Mouse (Mus musculus) embryonic fibroblast, embryonic 13.5 days (primary cell): Measurements from ENCODE around the gene Pla2g1b.

Experiments used
- CTCF ChIP-seq: IDR thresholded peaks from 2 replicates; pipeline ENCODE4 v1.5.1; 2011; ENCODE audit warnings: mild to moderate bottlenecking, control low read depth, low read length, moderate library complexity, borderline replicate concordance; ENCODE audit not compliant: insufficient read depth
- POLR2A ChIP-seq: IDR thresholded peaks from 2 replicates; pipeline ENCODE4 v1.6.1; 2011; ENCODE audit warnings: low read depth, mild to moderate bottlenecking, control low read depth, low read length, moderate library complexity

GRCm38 (mm10) chr5:115487353-115487752, 21.3 kb downstream of the Pla2g1b start:
- TF ChIP-seq CTCF: no peak
- no peak for TF ChIP-seq POLR2A
